Mouse (Mus musculus): ENCODE measurements around the gene Pbp2.

Pbp2 gene

DNA sequence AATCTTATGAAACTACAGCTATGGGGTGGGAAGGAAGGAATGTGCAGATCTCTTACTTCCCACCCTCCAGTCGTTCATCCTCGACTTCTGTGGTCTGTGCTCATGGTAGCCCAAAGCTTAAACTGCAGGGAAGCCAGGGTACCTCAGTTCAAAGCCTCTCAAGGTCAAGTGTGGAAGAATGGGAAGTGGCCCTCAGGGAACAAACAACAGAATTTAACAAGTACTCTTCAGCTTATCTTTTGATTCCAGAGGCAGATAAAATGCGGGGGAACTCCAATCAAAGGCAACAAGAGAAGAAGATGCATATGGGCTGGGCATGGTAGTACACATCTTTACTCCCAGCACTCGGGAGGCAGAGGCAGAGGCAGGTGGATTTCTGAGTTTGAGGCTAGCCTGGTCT is 9.7 kb downstream of the Pbp2 start:
- DNase-seq, result no peak

DNA sequence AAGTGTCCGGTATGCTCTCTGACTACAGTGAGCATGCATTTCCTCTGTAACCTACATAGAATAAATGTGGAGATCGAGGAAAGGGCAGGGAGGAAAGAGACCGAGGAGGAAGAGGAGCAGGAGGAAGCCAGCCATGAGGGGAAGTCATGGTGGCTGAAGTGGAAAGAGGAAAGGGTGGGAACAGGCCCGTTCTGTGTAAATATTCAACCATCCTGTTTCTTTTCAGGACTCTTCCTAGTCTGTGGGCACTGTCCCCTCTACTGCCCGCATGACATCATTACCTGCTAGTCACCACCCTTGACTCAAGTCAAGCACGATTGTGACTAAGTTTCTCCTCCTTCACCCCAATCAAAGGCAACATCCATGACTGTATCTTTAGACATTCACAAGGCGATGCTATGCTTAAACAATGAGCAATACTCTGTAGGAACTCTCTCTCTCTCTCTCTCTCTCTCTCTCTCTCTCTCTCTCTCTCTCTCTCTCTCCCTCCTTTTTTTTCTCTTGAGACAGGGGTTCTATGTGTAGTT is 11.1 kb downstream of the Pbp2 start:
- no peak for DNase-seq

DNA sequence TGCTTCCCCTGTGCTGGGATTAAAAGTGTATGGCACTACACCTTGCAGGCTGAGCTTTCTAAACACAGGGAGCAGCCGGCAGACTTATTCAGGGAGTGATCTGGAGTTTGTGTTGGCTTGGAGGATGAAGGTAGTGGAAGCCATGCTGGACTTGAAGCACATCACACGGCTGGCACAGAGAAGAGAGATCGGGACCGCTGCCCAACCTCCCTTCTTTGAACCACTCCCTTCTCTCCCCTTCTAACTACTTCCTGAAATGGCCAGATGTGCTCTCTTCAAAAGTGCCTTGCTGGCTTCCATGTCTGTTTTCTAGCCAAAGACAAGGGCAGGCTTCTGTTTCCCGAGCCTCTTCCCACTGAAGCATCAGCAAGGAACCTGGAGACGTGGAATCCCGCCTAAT is 12.6 kb downstream of the Pbp2 start:
- DNase-seq, result no peak

DNA sequence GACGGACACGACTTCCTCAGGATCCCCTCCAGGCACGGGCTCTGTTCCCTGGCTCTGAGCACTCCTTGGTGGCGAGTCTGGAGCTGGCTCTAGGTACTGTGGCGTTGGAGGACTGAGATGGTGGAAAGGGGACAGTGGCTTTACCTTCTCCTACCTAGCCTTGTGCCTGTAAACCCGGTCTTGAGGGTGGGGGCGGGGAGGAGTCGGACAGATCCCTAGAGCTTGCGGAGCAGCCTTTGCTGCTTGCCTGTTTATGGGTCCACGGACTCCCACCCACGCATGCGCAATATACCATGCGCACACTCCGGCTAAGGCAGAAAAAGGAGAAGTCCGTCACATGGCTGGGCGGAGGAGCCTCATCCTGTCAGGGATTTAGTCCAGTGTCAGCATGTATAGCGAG is 13.9 kb downstream of the Pbp2 start:
- DNase-seq, result peak; percentile 79

DNA sequence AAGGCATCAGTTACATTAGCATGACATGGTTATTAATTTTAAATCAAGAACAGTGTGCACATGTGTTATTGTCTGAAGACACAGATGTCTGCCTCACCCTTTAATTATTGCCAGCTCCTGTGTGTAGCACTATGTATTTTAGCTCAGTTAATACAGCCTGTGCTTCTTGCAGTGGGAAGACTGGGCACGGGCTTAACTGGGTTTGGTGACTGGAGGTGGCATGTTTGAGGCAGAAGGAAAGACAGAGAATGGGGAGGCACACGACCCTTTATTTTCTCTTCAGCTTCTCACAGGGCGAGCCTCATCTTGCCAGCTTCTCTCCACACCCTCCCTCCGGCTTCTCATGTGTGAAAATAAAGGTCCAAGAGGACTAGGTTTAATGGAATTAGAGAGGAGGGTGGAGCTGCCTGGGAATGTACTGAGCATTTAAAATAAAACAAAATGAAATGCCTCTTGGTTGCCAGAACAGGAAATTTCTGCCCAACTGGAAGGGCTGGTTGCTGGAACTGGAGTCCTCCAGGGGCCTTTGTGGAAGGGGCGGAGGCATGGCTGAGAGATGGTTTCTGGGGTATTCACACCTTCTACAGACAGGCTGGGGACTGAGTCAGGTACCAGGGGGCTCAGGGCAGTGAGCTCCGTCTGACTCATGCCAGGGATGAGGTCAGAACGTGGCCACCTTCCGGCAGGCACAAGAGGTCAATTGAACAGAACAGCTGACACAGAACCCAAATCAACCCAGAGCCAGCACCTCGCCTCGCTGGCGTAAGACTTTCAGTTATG is 14.9 kb downstream of the Pbp2 start:
- peak; percentile 40 for DNase-seq

DNA sequence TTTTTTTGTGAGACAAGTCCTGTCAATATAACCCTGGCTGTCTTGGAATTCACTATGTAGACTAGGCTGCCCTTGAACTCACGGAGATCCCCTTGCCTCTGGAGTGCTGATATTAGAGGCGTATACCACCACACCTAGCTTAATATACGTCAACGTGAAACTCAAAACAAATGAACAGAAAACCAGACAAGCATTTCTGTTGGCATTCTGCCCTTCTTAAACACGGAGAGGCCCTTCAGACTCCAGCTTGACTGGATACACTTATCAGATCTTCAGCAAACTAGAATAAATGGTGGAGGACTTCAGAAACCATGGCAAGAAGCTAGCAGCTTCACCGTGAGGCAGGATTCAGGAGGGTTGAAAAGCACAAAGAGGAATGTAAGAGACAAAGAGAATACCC is 16.1 kb downstream of the Pbp2 start:
- DNase-seq, result no peak

DNA sequence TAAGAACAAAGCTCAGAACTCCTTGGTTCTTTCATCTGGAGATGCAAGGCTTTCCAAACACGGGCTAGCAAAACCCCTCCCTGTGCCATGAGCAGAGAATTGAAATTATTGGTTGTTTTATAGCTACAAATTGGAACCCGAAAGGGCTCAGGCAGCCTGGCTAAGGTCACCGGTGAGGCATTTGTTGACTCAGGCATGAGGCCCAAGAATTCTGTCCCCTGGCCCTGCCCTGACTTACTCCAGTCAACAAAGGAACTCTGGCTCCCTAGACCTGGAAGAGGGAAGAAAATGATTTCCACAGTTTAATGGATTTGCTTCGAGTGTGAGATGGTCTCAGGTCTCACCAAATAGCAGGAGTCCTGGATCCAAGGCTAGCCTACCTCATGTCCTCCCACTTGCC is 17.8 kb downstream of the Pbp2 start:
- no peak for DNase-seq

DNA sequence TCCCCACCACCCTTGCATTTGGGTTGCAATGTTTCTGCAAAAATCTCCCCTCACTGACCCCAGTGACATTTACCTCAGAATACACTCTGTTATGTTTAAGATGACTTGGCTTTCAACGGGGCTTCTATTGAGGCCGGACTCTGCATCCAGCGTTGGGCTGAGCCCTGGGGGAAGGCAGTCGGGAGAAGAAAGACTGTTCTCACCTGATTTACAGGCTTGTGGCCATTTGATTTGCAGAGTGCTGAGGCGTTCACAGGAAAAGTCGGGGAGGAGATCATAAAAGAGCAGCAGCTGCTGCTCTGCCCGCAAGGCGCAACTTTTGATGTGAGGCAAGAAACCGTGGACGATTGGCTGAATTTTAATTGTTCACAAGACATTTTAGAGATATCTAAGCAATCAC is 30.3 kb downstream of the Pbp2 start:
- DNase-seq, result no peak

DNA sequence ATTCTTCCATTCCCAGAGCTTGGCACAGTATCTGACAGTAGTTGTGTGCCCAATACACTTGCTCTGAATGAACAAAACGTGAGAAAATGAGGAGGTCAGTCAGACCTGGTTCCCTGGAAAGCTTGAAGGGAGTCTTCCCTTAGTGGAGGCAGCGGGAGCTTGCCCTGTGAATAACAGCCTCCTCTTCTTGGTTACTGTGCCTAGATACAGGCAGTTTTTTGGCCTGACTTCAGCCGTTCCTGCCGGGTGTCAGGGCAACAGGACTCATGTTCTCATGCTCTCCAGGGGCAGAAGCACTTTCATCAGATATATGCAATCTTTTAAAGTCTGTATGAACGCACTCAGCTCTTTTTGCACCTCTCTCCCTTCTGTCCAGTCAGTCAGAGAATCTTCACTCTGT is 30.9 kb downstream of the Pbp2 start:
- no peak for DNase-seq

DNA sequence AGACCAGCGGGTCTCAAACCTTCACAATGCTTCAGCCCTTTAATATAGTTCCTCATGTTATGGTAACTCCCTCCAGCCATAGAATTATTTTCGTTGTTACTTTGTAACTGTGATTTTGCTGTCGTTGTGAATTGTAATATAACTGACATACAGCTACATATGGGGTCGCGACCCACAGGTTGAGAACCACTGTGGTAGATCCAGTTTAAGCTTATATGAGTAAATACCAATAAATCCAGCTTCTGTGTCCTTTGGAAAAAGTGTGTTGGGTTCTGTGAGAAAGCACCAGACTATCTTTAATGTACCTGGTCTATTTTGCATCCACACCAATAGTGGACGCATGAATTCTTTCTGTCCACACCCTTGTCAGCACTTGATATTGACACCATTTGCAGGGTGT is 31.9 kb downstream of the Pbp2 start:
- DNase-seq, result no peak

DNA sequence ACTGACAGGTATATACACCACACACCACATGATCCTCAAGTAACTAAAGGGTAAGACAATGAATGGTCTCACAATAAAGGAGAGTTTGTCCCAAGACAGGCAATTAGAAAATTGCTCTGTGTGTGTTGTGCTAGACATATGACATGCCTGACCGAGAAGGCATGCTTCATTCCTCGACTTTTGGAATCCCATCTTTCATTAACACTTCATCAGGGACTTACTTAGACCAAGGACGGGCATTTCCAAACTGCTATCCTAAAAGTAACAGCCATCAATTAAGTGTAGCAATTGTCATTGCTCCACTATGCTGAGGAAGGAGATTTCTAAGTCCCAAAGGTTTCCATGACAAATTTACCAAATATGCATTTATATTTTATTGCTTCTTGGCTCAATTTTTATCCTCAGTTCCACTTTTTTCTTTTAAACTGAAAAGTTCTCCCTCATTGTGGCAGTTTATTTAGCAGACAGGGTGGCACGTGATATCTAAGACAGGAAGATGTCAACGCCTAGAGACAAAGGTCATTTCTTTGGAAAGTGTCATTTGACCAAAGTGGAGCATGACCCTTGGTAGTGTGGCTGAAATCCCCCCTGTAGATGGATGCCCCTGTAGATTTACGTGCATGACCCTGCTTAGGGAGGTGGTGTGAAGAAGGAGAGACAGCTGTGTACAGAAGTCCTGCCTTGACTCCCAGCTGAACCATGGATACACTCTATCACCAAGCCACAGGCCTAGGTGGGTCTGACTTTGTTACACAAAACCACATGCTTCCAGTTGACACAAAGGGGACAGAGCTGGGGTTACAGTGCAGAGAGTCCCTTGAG is 33.5 kb downstream of the Pbp2 start:
- DNase-seq, result no peak

DNA sequence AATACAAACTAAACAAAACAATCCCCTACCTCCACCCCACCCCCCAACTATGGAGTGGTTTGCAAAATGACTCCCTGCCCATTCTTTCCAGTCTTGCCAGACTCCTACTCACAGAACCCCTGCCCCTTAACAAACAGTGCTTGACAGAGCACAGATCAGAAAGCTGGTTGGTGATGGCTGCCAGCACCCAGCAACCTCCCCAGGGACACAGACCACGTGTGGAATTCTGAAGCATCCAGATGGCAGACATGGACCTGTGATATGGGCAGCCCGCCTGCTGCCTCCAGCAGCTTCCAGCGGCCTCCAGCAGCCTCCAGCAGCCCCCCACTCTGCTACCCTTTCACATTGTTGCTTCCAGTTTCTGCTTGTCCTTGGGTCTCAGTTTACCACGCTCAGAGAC is 35.0 kb downstream of the Pbp2 start:
- no peak for DNase-seq

DNA sequence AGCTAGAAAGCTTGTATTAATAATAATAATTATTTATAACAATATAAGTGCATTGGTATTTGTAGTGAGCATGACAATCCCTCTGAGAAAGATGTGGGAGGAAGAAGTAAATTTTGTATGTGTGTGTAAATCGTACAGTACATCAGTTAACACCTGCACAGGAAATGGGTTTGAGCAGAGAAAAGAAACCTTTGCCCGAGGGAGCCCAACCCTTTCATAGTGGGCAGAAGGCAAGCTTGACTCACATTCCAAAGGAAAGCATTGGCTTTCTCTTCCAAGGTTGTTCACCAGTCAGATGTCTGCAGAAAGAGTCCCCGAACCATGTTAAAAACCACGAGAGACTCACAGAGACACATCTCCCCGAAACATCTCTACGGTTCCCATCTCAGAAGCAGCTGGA is 37.1 kb downstream of the Pbp2 start:
- DNase-seq, result no peak

DNA sequence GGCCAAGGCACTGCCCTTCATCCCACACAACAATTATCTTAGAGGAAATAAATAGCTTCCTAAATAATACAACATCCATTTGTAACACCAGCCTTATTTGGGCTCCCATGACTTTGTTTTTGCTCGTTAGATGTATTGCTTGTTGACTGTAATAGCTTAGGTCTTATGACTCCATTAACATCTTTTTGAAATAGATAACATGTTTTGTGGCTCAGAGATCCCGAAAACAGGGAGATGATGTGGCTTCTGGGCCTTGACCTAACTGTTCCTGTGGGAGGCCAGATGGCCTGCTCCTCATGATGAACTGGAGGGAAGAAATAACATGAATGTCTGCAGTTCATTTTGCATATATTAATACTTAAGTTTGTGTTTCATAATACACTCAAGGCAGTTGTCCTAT is 38.4 kb downstream of the Pbp2 start:
- no peak for DNase-seq

DNA sequence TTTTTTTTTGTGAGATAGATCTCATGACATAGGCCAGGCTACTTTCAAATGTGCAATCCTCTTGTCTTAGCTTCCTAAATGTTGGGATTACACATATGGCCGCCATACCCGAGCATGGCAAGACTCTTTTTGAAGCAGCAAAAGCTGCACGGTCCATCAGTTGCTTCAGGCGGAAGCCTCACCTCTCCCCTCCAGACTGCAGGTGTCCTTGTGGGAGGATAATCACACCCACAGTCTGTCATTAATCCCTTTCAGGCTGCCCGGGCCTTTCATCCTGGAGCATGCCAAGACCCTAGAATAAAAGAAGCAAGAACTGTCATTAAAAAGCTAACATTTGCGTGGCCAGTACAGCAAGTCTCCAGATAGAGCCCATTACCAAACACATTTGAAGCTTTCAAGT is 40.6 kb downstream of the Pbp2 start:
- no peak for DNase-seq

DNA sequence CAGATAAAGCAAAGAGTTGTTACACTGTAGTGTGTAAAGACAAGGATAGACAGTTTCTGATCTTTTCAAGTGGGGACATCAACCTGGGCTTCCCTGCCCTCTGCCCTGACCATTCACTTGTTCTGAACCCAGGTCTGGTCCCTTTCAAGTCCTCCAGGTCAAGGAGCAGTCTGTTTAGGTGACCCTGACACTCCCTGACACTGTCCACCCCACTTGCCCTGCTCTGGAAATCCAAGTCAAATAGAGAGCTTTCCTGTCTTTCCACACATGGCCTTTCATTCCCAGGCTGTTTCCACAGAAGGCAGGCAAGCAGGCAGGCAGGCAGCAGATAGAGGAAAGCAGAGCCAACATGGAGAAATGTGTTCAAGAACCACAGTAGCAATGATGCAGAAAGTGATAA is 41.8 kb downstream of the Pbp2 start:
- DNase-seq, result no peak

DNA sequence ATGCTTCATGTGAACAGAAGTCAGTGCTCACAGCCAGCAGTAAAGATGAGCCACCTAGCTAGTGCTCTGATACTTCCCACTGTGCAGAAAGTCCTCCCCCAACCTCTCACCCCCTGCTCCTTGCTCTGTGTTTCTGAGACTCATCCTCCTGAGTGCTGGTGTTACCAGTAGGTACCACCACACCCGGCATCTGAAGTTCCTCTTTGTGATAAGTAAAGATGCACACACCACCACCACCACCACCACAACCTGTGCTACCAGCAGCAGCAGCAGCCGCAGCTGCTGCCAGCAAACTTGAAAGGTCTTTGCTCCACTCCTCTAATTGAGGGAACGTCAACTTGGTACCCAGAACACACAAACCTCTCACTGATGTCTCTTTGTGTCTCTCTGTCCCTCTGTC is 43.0 kb downstream of the Pbp2 start:
- DNase-seq, result no peak

DNA sequence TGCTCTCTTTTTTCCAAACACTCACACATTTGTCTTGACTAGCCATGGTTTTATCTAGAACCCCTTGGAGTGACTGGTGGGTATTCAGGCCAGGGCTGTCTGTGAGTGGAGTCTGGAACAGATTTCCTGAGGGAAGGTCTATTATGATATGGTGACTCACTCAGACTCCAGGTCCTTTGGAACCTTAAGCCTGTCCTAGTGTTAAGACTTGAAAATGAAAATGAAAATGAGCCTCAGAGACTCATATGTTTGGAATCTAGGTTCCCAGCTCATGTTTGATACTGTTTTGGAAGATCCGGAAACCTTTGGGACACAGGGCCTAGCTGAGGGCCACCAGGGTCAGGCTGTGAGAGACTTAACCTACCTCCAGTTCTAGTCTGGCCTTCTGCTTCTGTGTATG is 44.1 kb downstream of the Pbp2 start:
- no peak for DNase-seq

DNA sequence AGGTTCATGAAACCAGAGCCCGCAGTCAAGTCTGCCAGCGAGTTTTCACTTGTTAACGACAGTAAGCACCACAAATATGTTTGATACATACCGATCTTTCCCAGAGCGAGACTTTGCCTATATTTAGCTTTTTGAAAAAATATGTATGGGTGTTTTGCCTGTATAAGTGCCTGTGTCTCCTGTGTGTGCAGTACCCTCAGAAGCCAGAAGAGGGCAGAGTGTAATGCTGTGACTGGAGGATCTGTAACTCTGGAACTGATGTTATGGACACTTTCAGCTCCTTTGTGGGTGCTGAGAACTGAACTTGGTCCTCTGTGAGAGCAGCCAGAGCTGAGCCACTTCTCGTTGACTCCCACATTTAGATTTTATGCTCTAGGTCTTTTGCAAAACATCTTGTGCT is 46.1 kb downstream of the Pbp2 start:
- DNase-seq, result no peak

DNA sequence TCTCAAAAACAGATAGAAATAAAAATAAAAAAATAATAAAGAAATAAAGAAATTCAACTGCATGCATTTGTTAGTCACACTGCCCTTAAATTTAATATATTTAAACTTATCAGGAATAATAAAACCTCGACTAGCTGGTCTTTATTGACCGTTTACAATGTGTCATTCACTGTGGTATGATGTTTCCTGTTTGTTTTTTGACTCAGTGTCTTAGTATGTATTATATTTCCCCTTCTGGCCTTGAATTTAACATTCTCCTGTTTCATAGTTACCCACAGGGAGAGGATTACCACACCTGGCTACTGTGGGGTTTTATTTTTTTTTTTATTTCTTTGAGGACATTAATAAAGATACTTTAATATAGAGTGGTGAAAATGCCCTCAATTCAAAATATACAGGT is 47.6 kb downstream of the Pbp2 start:
- DNase-seq, result no peak

DNA sequence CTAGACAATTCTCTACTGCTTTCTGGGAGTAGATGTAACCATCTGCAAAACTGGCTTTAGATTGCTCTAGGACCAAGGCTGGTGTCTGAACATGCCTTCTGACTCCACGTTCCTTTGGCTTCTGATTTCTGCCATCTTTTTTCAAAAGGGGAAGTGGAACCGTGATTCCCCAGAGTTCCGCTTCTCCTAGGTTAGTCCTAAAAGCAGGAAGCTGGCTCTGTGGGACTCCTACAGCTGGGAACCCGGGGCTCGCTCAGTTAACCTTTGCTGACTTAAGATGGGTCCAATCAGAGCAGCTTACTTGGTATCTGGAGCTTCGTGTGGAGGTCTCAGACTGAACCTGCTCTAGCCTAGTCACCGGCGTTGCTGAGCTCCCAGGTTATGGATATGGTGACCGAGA is 49.1 kb downstream of the Pbp2 start:
- no peak for DNase-seq

DNA sequence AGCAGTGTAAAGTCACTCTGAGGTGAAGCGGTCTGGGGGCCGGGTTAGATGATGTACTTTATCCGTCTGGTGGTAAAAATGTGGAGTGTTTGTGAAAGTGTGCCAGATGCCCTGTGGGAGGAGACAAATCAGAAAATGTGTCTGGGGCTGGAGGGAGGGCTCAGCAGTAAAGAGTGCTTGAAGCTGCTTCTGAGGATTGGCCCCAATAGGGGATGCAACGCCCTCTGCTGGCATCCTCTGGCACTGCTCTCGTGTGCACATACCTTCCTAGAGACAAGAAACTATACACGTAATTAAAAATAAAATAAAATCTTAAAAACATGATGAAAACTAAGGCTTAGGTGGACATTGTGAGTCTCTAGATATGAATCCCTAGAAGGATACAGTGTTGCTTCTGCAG is 49.8 kb downstream of the Pbp2 start:
- no peak for DNase-seq
